Mouse (Mus musculus) liver, postnatal 0 days (tissue): ENCODE measurements at regions not wholly inside any gene's neighbourhood (a gene's known extent, or its start where the extent isn't known, plus 50 kb on each side); places are given as distances from the start of the nearest gene placed in this dataset.

Experiments used
- CTCF ChIP-seq: sonication (generic); IDR thresholded peaks from 2 replicates; pipeline ENCODE4 v1.5.1; 2016; ENCODE audit warnings: antibody characterized with exemption, low read depth
- EP300 ChIP-seq: IDR thresholded peaks from 2 replicates; pipeline ENCODE4 v1.6.1; 2016; ENCODE audit warnings: antibody characterized with exemption, low read depth, mild to moderate bottlenecking

DNA sequence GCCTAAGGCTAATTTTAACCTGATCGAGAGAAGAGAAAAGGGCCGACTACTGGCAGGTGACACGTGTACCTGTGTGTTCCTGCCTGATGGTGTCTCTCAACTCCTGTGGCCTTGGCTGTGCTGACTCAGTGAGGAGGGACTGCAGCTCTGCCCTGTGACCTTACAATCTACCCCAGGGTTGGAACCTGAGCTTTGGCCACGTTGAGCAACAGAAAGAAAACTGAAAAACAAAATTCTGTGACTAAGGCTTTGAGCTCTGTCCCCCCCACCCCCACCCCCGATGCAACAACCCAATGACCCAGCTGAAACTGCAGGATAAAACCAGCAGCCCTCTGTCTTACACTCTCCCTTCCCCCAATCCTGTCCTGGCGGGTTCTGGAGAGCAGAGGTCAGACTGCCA lies 153.7 kb downstream of the Irs2 start:
- TF ChIP-seq EP300 (peak; percentile 87), CTCF (peak; percentile 22; the same call in 1 of the 2 replicates)
